Mouse (Mus musculus) kidney, postnatal 36 days (tissue): ENCODE measurements around the gene Ulk3.

Experiments used
- DNase-seq, 2 experiments: peaks; one replicate each; pipeline ENCODE4 v3.0.0; 2021 to 2022; ENCODE audit warnings: mixed read lengths in 2 of 2

The Ulk3 gene

DNA sequence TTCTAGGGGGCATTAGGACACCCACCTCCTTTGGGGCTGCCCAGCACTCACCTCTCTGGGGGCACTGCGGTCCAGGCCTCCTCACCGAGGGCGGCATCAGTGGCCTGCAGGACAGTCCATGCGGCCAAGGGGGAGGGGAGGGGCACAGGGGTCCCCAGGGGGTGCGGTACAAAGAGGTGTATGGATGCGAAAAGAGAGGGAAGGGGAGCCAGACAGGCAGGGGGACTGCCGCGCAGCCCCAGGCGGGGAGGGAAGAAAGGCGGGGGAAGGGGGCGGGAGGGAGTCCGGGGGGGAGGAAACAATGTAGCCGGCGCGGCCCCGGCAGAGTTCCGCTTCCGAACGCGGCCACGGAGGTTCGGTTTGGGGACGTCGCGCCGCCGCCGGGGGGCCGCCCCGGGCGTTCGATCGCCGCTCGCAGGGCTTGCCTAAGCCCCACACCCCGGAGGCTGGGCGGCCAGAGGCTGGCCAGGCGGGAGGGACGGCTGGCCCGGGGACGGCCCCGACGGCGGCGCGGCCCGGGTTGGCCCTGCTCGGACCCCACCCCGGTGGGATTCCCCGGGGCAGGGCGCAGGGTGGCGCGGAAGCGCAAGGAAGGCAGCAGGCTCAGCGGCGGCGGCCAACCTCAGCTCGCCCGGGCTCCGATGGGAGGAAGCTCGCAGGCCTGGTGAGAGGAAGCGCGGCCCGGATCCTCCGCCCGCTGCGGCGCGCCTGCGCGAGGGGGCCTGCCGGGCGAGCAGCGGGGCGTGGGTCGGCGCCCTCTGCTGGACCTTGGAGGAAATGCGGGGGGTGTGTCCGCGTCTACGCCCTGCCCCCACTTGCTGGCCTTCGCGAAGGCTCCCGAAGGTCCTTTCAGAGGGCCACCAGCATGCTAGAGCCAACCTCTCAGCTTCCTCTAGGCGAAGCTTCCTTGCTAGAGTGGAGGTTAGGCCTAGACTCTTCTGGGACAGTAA is 56.0 kb downstream of the Ulk3 start:
- peak; percentile 92 to 95 for DNase-seq
